Mouse (Mus musculus): ENCODE data around the gene Trpm8.

The Trpm8 gene

GRCm38 (mm10) chr1:88303762-88304161 lies 26.3 kb downstream of the Trpm8 start:
- no peak for DNase-seq

GRCm38 (mm10) chr1:88304261-88304985 lies 27.0 kb downstream of the Trpm8 start:
- DNase-seq, result no peak

GRCm38 (mm10) chr1:88305018-88305795 lies 27.7 kb downstream of the Trpm8 start:
- DNase-seq, result no peak

GRCm38 (mm10) chr1:88306543-88306942 lies 29.1 kb downstream of the Trpm8 start:
- no peak for DNase-seq

GRCm38 (mm10) chr1:88307180-88307579 lies 29.7 kb downstream of the Trpm8 start:
- DNase-seq, result no peak

GRCm38 (mm10) chr1:88309020-88309419 lies 31.6 kb downstream of the Trpm8 start:
- no peak for DNase-seq

GRCm38 (mm10) chr1:88309905-88310304 lies 32.4 kb downstream of the Trpm8 start:
- no peak for DNase-seq

- no peak for DNase-seq
Observed at GRCm38 (mm10) chr1:88310349-88310748, 32.9 kb downstream of the Trpm8 start.

- no peak for DNase-seq
Observed at GRCm38 (mm10) chr1:88317279-88317678, 39.8 kb downstream of the Trpm8 start.

GRCm38 (mm10) chr1:88318531-88319060 lies 41.1 kb downstream of the Trpm8 start:
- peak; percentile 35 to 78 for DNase-seq

GRCm38 (mm10) chr1:88320821-88321395 lies 43.4 kb downstream of the Trpm8 start:
- no peak for DNase-seq

- no peak for DNase-seq
Observed at GRCm38 (mm10) chr1:88322146-88322545, 44.7 kb downstream of the Trpm8 start.

- no peak for DNase-seq
Observed at GRCm38 (mm10) chr1:88323101-88323500, 45.6 kb downstream of the Trpm8 start.

GRCm38 (mm10) chr1:88339481-88339880 lies 62.0 kb downstream of the Trpm8 start:
- no peak for DNase-seq

GRCm38 (mm10) chr1:88342615-88343014 lies 65.2 kb downstream of the Trpm8 start:
- DNase-seq, result peak in 1 of 2 experiments; percentile 1

- no peak for DNase-seq
Observed at GRCm38 (mm10) chr1:88345580-88345979, 68.1 kb downstream of the Trpm8 start.

GRCm38 (mm10) chr1:88348496-88349005 lies 71.1 kb downstream of the Trpm8 start:
- no peak for DNase-seq

- DNase-seq, result no peak
Observed at GRCm38 (mm10) chr1:88350761-88351160, 73.3 kb downstream of the Trpm8 start.

GRCm38 (mm10) chr1:88355025-88355424 lies 77.6 kb downstream of the Trpm8 start:
- no peak for DNase-seq

GRCm38 (mm10) chr1:88355681-88356080 lies 78.2 kb downstream of the Trpm8 start:
- no peak for DNase-seq

- no peak for DNase-seq
Observed at GRCm38 (mm10) chr1:88356616-88357015, 79.2 kb downstream of the Trpm8 start.

- DNase-seq, result peak; percentile 77 to 78
Observed at GRCm38 (mm10) chr1:88357458-88358090, 80.1 kb downstream of the Trpm8 start.
